Mouse (Mus musculus): ENCODE measurements around the gene Myo19. TPM values are rescaled to one million over a fixed set of nuclear protein-coding genes. Genes with fewer than 3 reads are reported as not detected.

Myo19 gene
- total and polyA plus RNA-seq, 2 experiments from 2014 or later, result 3.6 to 7.5 TPM

DNA sequence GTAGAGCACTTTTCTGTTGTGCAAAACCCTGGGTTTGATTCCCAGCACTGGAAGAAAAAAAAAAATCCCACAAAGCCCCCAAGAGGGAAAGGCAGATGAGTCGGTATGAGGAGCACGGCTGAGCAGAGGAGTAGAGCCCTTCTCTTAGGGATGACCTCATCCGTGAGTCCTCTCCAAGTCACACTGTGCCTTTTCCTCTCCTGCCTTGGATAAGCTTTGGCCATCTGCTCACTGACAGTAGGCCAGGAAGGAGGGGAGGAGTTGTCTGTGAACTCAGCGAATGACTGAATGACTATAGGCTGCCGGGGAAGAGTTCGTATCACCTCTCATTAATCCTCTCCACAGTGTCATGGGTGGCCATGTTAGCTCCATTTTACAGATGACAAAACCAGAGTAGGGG lies 80.8 kb downstream of the Myo19 start:
- WGBS, result 62% methylated on average over 6 of the region's 6 CpGs
- no peak overlapping the region for H3K4me2 ChIP-seq (ENCODE audit: low read depth)
- H3K27me3 ChIP-seq (ENCODE audit: insufficient read depth, low read length), result peaks cover 33% of the 10 kb centered on the region
- H3K9me3 ChIP-seq (ENCODE audit: low read length), result no peaks in the 10 kb centered on the region
- no peaks in the 10 kb centered on the region for H3K36me3 ChIP-seq (ENCODE audit: insufficient read depth)
- DNase-seq (no peak), ATAC-seq (no peak)
- H3K27ac ChIP-seq (ENCODE audit: low read depth, low read length), result no peak overlapping the region
- H3K4me3 ChIP-seq (ENCODE audit: low read depth, low read length), result no peak overlapping the region
- TF ChIP-seq CTCF (IDR thresholded peaks at IDR 0.05; ENCODE audit: low read depth), result no peak
- H3K4me1 ChIP-seq (ENCODE audit: insufficient read depth), result peaks cover 8% of the 10 kb centered on the region; the same call in 1 of the 2 replicates
- no peak overlapping the region for H3K9ac ChIP-seq

Small RNAs within 50 kb of the gene (microRNA-seq; reads per million reads assigned to microRNA genes)
- 0 reads per million in 2 experiments for gene Gm23564

Other genes with a start within 250 kb of the Myo19 start
- 14.6 and 18.2 TPM in 2 replicates for gene Mrm1, start 60.6 kb upstream of the Myo19 start, total RNA-seq (2014; rRNA removed)
- 12.1 and 12.8 TPM in 2 replicates for gene Mrm1, start 60.6 kb upstream of the Myo19 start, polyA plus RNA-seq (2015; fragmentation: Nextera tagmentation; extraction: Ambion mirVana)
- gene Dhrs11, start 51.2 kb upstream of the Myo19 start, total RNA-seq (2014; rRNA removed), result 4.8 and 8.3 TPM in 2 replicates
- gene Dhrs11, start 51.2 kb upstream of the Myo19 start, polyA plus RNA-seq (2015; fragmentation: Nextera tagmentation; extraction: Ambion mirVana), result 7.8 TPM in 2 replicates
- gene Ggnbp2, start 9.3 kb upstream of the Myo19 start, total RNA-seq (2014; rRNA removed), result 58.4 and 70.8 TPM in 2 replicates
- 47.6 and 68.2 TPM in 2 replicates for gene Ggnbp2, start 9.3 kb upstream of the Myo19 start, polyA plus RNA-seq (2015; fragmentation: Nextera tagmentation; extraction: Ambion mirVana)
- 2.8 and 3.3 TPM in 2 replicates for gene Pigw, start 137 bp downstream of the Myo19 start, total RNA-seq (2014; rRNA removed)
- gene Pigw, start 137 bp downstream of the Myo19 start, polyA plus RNA-seq (2015; fragmentation: Nextera tagmentation; extraction: Ambion mirVana), result 1.3 and 2.3 TPM in 2 replicates
- gene Znhit3, start 36.2 kb downstream of the Myo19 start, total RNA-seq (2014; rRNA removed), result 40.0 and 50.7 TPM in 2 replicates
- gene Znhit3, start 36.2 kb downstream of the Myo19 start, polyA plus RNA-seq (2015; fragmentation: Nextera tagmentation; extraction: Ambion mirVana), result 83.9 and 96.1 TPM in 2 replicates
- 1.2 and 4.2 TPM in 2 replicates for gene Car4, start 77.6 kb downstream of the Myo19 start, total RNA-seq (2014; rRNA removed)
- 10.6 and 12.8 TPM in 2 replicates for gene Car4, start 77.6 kb downstream of the Myo19 start, polyA plus RNA-seq (2015; fragmentation: Nextera tagmentation; extraction: Ambion mirVana)

Measured in forebrain, postnatal 0 days (tissue).